Mouse (Mus musculus) layer of hippocampus, adult 8-10 months (tissue): ENCODE measurements around the gene Rbbp4. TPM values are rescaled to one million over a fixed set of nuclear protein-coding genes. Genes with fewer than 3 reads are reported as not detected.
"Not testable (repeated sequence)": the region's sequence is repeated elsewhere in the genome, so short reads cannot be mapped to it uniquely, and the experiment has no call there.

Experiments used
- DNase-seq, 2 experiments: peaks; one replicate each; pipeline ENCODE4 v3.0.0; 2022; ENCODE audit warnings: low spot score in 2 of 2
- total RNA-seq, 4 experiments: library from RNA; stranded (reverse); gene quantifications; 2 replicates each; pipeline ENCODE4 v1.2.4; 2022

Gene Rbbp4
- 100 to 1,000 TPM; 114 to 129 (median 116) TPM for total RNA-seq

GRCm38 (mm10) chr4:129335216-129336074 lies at the start of gene Rbbp4, which contains the start of gene Zbtb8os:
TSS of gene Rbbp4 (minus strand) at chr4:129335370.
TSS of gene Zbtb8os (plus strand) at chr4:129335695.
- DNase-seq, result peak; percentile 95 to 97

- no peak for DNase-seq
Observed at GRCm38 (mm10) chr4:129384440-129384839, 49.3 kb upstream of the Rbbp4 start.

DNA sequence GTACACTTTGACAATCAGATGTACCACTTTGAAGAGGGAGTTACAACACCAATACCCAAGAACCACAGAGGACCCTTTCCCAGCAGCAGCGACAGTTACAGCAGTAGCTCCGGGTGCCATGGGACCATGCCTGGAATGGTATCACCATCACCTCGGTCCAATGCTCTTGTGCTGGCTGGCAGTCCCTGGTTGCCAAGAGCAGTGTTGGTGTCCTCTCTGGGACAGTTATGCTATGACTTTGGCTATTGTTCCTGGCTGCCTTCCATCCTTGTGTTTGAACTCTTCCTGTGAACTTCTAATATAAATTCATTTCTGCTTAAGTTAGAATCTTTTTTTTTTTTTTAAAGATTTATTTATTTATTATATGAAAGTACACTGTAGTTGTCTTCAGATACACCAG lies 48.4 kb upstream of the Rbbp4 start:
- DNase-seq, result no peak

- no peak for DNase-seq
Observed at GRCm38 (mm10) chr4:129382488-129382887, 47.3 kb upstream of the Rbbp4 start.

GRCm38 (mm10) chr4:129382029-129382428 lies 46.9 kb upstream of the Rbbp4 start:
- DNase-seq, result no peak

DNA sequence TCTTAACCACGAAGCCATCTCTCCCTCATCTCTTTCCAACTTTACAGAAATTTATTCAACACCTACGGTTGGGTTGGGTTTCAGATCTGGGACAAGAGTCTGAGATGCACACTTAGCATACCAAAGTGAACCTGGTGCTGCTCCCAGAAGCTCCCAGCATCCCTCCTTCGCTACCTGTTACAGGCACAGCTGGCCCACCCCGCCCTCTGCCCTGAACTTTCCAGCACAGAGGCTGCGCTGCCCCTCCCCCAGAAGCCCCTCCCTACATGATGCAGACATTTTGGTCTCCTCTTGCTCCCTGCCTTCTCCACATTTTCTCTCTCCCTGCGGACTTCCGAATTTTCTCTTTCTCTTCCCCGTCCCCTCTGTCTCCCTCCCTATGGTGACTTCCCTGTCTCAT lies 46.0 kb upstream of the Rbbp4 start:
- DNase-seq, result no peak

DNA sequence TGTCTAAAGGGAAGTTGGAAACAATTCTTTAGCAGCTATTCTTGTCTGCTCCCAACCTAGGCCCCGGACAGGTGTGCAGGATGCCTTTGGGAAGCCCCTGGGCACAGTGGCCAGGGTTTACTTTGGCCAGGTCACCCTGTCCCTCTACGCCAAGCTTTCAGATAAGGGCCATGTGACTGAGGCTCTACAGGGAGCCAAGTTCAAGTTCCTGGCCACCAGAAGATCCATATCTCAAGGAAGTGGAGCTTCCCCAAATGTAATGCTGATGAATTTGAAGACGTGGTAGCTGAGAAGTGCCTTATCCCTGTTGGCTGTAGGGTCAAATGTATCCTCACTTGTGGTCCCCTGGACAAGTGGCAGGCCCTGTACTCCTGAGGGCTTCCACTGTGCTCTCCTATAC lies 44.6 kb upstream of the Rbbp4 start:
- DNase-seq, result no peak

- peak in 1 of 2 experiments; percentile 7 for DNase-seq
Observed at GRCm38 (mm10) chr4:129377601-129378390, 42.6 kb upstream of the Rbbp4 start, which contains the start of gene Zbtb8a. TSS of gene Zbtb8a (minus strand) at chr4:129378116.

DNA sequence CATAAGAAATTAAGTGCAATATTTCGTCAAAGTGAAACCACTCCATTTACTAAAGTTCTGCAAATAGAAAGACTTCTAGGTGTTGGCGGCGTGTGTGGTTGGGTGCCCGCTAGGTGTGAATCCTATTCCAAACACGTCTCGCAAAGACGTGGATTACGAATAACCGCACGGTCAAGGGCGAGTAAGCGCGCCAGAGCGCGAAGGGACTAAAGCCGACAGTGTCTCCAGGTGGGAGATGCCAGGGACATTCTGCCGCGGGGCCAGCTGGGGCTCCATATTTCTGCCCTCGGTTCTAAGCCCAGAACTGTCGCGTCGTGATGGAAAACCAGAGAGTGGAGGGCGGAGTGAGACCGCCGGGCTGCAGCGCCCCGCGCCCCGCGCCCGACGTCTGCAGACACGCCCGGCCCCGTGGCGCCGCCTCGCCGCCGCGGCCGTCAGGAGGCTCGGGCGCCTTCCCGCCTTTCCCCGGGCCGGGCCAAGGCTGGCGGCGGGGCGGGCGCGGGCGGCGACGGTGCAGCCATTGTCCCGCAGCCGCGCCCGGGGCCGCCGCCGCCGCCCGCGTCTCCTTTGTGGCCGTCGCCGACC lies 41.9 kb upstream of the Rbbp4 start:
- DNase-seq, result peak in 1 of 2 experiments; percentile 10

DNA sequence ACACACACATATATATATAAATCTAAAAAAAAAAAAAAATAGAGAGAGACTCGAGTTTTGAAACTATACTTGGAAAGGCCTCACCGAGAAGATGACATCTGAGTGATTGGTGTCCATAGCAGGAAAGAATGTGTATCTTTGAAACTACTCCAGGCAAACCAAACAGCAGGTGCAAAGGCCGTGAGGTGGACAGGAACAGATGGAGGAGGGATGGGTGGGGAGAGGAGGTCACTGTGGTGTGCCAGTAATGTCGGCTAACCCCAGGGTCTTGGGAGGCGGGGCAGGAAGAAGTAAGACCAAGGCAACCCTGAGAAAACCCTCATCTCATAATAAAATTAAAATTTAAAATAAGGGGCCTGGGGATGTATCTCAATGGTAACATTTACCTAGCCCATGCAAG lies 40.7 kb upstream of the Rbbp4 start:
- no peak for DNase-seq

- DNase-seq, result no peak
Observed at GRCm38 (mm10) chr4:129375000-129375399, 39.8 kb upstream of the Rbbp4 start.

- DNase-seq, result no peak
Observed at GRCm38 (mm10) chr4:129374219-129374755, 39.1 kb upstream of the Rbbp4 start.

- DNase-seq, result no peak
Observed at GRCm38 (mm10) chr4:129373202-129373976, 38.2 kb upstream of the Rbbp4 start.

GRCm38 (mm10) chr4:129371391-129371790 lies 36.2 kb upstream of the Rbbp4 start:
- no peak for DNase-seq

DNA sequence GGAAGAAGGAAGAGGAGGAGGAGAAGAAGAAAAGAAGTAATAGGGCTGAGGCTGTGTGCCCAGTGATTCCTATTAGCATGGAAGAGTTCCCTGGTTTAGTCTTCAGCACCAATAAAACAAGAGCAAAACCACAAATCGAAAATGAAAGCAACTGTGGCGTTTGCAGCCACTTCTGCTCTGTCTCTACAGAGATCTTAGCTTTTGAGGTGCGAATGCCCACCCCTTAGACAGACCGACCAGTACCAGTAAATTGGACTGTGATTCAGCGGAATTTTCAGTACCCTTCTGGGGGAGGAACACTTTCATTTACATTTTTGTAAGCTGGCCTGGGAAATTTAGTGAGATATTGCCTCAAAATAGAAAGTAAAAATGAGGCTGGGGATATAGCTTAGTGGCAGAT lies 30.1 kb upstream of the Rbbp4 start:
- DNase-seq, result no peak

DNA sequence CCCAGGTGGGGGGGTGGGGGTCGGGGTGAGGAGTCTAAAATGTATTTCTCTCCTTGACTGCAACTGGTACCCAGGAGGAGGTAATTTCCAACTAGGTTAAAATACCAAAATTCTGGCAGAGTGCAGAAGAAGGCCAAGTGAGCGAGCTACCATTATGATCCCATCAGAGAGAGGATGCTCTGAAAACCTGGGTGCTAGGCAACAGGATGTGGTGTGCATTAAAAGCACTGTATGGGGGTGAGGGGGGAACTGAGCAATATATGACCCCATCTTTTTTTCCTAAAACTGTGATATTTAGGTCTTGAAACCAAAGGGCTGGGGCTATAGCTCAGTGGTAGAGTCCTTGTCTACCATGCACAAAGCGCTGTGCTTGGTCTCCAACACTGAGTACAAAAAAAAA lies 29.2 kb upstream of the Rbbp4 start:
- DNase-seq, result no peak

DNA sequence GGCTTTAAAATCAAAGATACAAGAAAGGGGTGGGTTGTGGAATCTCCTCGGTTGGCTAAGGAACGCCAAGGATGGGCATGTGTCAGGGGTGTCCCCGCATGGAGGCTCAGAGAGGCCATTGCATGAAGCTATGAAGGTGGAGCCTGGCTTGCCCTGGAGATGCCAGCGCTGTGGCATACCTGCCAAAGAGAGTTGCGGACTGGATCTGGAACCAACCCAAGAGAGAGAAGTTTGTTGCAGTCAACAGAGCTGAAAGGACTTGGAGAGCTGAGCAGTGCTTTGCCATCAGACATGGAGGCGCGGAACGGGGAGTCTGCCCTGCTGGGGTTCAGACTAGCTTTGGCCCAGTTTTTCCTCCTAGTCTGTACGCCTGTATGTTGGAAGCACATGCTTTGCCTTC lies 28.3 kb upstream of the Rbbp4 start:
- DNase-seq, result no peak

- no peak for DNase-seq
Observed at GRCm38 (mm10) chr4:129362771-129363170, 27.6 kb upstream of the Rbbp4 start.

GRCm38 (mm10) chr4:129362238-129362637 lies 27.1 kb upstream of the Rbbp4 start:
- not testable (repeated sequence) for DNase-seq

DNA sequence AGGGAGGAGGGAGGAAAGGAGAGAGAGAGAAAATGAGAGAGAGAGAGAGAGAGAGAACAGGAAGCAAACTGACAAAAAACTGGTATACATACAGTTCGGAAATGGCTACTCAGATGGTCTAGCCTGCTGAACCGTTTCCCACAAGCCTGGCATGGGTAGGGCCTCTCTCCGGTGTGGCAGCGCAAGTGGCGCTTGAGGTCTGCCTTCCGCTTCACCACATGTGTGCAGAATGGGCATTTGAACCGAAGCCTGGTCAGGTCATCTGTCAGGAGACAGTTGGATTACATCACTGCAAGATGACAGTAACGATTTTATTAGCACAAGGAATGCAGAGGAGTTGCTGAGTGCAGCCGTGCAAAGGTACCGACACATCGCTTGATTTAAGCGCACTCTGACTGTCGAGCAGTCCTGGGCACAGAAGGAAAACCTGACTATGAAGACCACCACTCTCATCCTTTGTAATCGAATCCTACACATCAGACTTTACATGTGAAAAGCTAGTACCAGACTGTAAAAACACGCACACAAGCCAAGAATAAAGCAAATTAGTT lies 22.5 kb upstream of the Rbbp4 start:
- DNase-seq, result no peak

DNA sequence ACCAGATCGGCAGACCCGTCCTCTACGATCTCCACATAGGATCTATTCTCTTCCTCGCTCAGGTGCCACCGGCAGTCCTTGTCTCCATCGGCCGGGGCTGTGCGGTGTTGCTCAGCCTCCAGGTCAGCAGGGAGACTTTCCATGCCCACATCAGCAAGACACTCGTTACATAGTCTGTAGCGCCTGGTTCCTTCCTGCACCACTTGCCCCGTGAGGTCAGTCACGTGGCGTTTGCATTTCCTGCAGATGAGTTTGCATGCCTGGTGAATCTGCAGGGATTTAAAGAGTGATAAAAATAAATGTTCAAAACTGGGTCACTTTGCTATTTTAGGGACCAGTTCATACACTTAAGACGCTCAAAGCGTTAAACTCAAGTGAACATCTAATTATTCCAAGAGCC lies 19.1 kb upstream of the Rbbp4 start:
- DNase-seq, result no peak
